Mouse (Mus musculus): Measurements from ENCODE around the gene Serhl. TPM values are rescaled to one million over a fixed set of nuclear protein-coding genes. Genes with fewer than 3 reads are reported as not detected.

Serhl gene
- polyA plus RNA-seq, 1 experiment from 2014 or later = 24.7 TPM

DNA sequence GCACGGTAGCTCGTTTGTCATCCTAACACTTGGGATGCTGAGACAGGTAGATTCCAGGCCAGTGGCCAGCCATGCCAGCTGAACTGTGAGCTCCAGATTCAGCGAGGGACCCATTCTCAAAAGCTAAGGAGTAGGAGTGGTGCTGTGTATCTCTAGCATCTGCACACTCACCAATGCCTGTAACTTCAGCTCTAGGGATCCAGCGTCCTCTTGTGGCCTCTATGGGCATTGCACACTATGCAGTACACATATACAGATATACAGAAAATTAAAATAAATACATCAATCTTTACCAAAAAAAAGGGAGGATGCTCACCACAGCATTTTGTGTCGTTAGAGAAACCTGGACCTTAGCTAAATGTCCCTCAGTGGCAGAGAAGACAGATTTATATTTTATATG lies 17.6 kb upstream of the Serhl start:
- no peak for ATAC-seq (ENCODE audit: low FRiP score, low TSS enrichment)
- H3K4me2 ChIP-seq (ENCODE audit: low read length) = no peak overlapping the region
- 89% methylated on average over 5 of the region's 5 CpGs for WGBS
- no peak for DNase-seq
- no peaks in the 10 kb centered on the region for H3K4me1 ChIP-seq (ENCODE audit: control insufficient read depth, insufficient read depth, low read length)
- no peaks in the 10 kb centered on the region for H3K27me3 ChIP-seq (ENCODE audit: control insufficient read depth, insufficient read depth, low read length)
- no peak overlapping the region for H3K4me3 ChIP-seq (replicated peaks; ENCODE audit: low read depth, low read length)
- H3K27ac ChIP-seq (replicated peaks; ENCODE audit: low read depth, low read length) = no peak overlapping the region
- H3K9ac ChIP-seq (replicated peaks; ENCODE audit: low read length) = no peak overlapping the region
- no peaks in the 10 kb centered on the region for H3K36me3 ChIP-seq (ENCODE audit: control insufficient read depth, insufficient read depth, low read length)
- no peaks in the 10 kb centered on the region for H3K9me3 ChIP-seq (ENCODE audit: control insufficient read depth, low read length)

GRCm38 (mm10) chr15:83074179-83074578 lies 15.1 kb upstream of the Serhl start:
- H3K36me3 ChIP-seq (ENCODE audit: control insufficient read depth, insufficient read depth, low read length) = no peaks in the 10 kb centered on the region
- ATAC-seq (ENCODE audit: low FRiP score, low TSS enrichment) (no peak), DNase-seq (no peak)
- H3K4me3 ChIP-seq (replicated peaks; ENCODE audit: low read depth, low read length) = no peak overlapping the region
- 83% methylated on average over 4 of the region's 4 CpGs for WGBS
- no peaks in the 10 kb centered on the region for H3K4me1 ChIP-seq (ENCODE audit: control insufficient read depth, insufficient read depth, low read length)
- H3K9me3 ChIP-seq (ENCODE audit: control insufficient read depth, low read length) = no peaks in the 10 kb centered on the region
- H3K27ac ChIP-seq (replicated peaks; ENCODE audit: low read depth, low read length) = no peak overlapping the region
- no peak overlapping the region for H3K9ac ChIP-seq (replicated peaks; ENCODE audit: low read length)
- H3K4me2 ChIP-seq (ENCODE audit: low read length) = no peak overlapping the region
- H3K27me3 ChIP-seq (ENCODE audit: control insufficient read depth, insufficient read depth, low read length) = no peaks in the 10 kb centered on the region

DNA sequence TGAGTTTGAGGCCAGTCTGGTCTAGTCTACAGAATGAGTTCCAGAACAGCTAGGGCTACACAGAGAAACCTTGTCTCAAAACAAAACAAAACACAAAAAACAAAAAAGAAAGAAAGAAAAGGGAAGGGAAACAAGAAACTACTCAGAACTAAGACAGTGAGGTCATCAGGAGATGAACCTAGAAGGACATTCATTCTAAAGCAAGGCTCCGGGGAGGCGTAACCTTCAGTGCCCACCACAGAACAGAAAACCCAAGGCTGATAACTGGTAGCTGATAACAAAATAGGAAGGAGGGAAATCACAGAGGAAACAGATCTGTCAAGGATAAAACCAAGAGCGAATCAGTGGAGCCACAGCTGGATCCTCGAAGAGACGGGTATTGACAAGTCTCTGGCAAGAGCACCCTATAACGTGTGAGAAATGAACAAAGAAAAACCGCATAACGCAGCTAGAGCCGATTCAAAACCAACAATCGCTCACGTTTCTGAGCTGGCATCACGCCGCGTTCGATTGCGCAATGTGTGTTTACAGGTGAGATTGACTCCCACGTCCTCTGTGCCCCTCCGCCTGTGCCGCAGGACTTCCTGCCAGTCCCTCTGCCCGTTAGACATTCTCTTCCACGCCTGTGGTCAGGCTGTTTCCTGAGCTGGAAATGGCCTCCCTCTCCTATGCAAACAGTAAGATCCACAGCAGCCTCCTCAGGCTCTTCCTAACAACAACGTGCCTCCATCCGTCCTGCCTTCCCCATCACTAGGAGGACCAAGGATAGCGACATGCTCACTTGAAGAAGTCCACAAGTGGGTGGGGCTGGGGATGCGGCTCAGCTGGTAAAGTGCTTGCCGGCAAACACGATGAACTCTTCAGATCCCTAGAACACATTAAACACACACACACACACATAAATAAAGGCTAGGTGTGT lies 13.4 kb upstream of the Serhl start:
- Histone ChIP-seq H3K36me3 (ENCODE audit: control insufficient read depth, insufficient read depth, low read length) (no peaks in the 10 kb centered on the region), H3K27ac (replicated peaks; ENCODE audit: low read depth, low read length) (no peak overlapping the region), H3K4me3 (replicated peaks; ENCODE audit: low read depth, low read length) (no peak overlapping the region), H3K9ac (replicated peaks; ENCODE audit: low read length) (no peak overlapping the region), H3K4me1 (ENCODE audit: control insufficient read depth, insufficient read depth, low read length) (no peaks in the 10 kb centered on the region), H3K9me3 (ENCODE audit: control insufficient read depth, low read length) (no peaks in the 10 kb centered on the region), H3K27me3 (ENCODE audit: control insufficient read depth, insufficient read depth, low read length) (no peaks in the 10 kb centered on the region), H3K4me2 (ENCODE audit: low read length) (no peak overlapping the region)
- WGBS = 67% methylated on average over 27 of the region's 27 CpGs
- ATAC-seq (ENCODE audit: low FRiP score, low TSS enrichment) (no peak), DNase-seq (no peak)

- Histone ChIP-seq H3K9me3 (ENCODE audit: control insufficient read depth, low read length) (no peaks in the 10 kb centered on the region), H3K9ac (replicated peaks; ENCODE audit: low read length) (no peak overlapping the region; the same call in 1 of the 2 replicates), H3K27ac (replicated peaks; ENCODE audit: low read depth, low read length) (peak overlapping the region; percentile 78), H3K4me1 (ENCODE audit: control insufficient read depth, insufficient read depth, low read length) (peaks cover 14% of the 10 kb centered on the region), H3K36me3 (ENCODE audit: control insufficient read depth, insufficient read depth, low read length) (no peaks in the 10 kb centered on the region), H3K4me3 (replicated peaks; ENCODE audit: low read depth, low read length) (no peak overlapping the region; the same call in 1 of the 2 replicates), H3K27me3 (ENCODE audit: control insufficient read depth, insufficient read depth, low read length) (no peaks in the 10 kb centered on the region), H3K4me2 (ENCODE audit: low read length) (peak overlapping the region; percentile 38)
- ATAC-seq (ENCODE audit: low FRiP score, low TSS enrichment) = peak; percentile 34; the same call in 1 of the 2 replicates
- DNase-seq = peak; percentile 69
- WGBS = 25% methylated on average over 5 of the region's 5 CpGs
Measured at GRCm38 (mm10) chr15:83083530-83083929, 5.8 kb upstream of the Serhl start.

GRCm38 (mm10) chr15:83084022-83084640 lies 5.2 kb upstream of the Serhl start:
- Histone ChIP-seq H3K27ac (replicated peaks; ENCODE audit: low read depth, low read length) (peak overlapping the region; percentile 78), H3K9ac (replicated peaks; ENCODE audit: low read length) (no peak overlapping the region; the same call in 1 of the 2 replicates), H3K4me3 (replicated peaks; ENCODE audit: low read depth, low read length) (no peak overlapping the region; the same call in 1 of the 2 replicates), H3K9me3 (ENCODE audit: control insufficient read depth, low read length) (no peaks in the 10 kb centered on the region), H3K36me3 (ENCODE audit: control insufficient read depth, insufficient read depth, low read length) (no peaks in the 10 kb centered on the region), H3K27me3 (ENCODE audit: control insufficient read depth, insufficient read depth, low read length) (no peaks in the 10 kb centered on the region), H3K4me2 (ENCODE audit: low read length) (peak overlapping the region; percentile 38), H3K4me1 (ENCODE audit: control insufficient read depth, insufficient read depth, low read length) (peaks cover 20% of the 10 kb centered on the region)
- ATAC-seq (ENCODE audit: low FRiP score, low TSS enrichment) (peak; percentile 43; the same call in 1 of the 2 replicates), DNase-seq (peak; percentile 85)
- WGBS = 37% methylated on average over 13 of the region's 13 CpGs

GRCm38 (mm10) chr15:83085901-83086300 lies 3.4 kb upstream of the Serhl start:
- Histone ChIP-seq H3K9ac (replicated peaks; ENCODE audit: low read length) (no peak overlapping the region), H3K27me3 (ENCODE audit: control insufficient read depth, insufficient read depth, low read length) (peaks cover 4% of the 10 kb centered on the region; the same call in 1 of the 2 replicates), H3K36me3 (ENCODE audit: control insufficient read depth, insufficient read depth, low read length) (no peaks in the 10 kb centered on the region), H3K4me1 (ENCODE audit: control insufficient read depth, insufficient read depth, low read length) (peaks cover 23% of the 10 kb centered on the region), H3K27ac (replicated peaks; ENCODE audit: low read depth, low read length) (no peak overlapping the region), H3K9me3 (ENCODE audit: control insufficient read depth, low read length) (no peaks in the 10 kb centered on the region), H3K4me3 (replicated peaks; ENCODE audit: low read depth, low read length) (no peak overlapping the region), H3K4me2 (ENCODE audit: low read length) (no peak overlapping the region)
- ATAC-seq (ENCODE audit: low FRiP score, low TSS enrichment) (no peak), DNase-seq (no peak)
- 34% methylated on average over 7 of the region's 7 CpGs for WGBS

GRCm38 (mm10) chr15:83086636-83087328 lies 2.5 kb upstream of the Serhl start:
- H3K4me3 ChIP-seq (replicated peaks; ENCODE audit: low read depth, low read length) = no peak overlapping the region
- H3K4me2 ChIP-seq (ENCODE audit: low read length) = no peak overlapping the region
- ATAC-seq (ENCODE audit: low FRiP score, low TSS enrichment) (no peak), DNase-seq (no peak)
- 87% methylated on average over 13 of the region's 13 CpGs for WGBS
- peaks cover 4% of the 10 kb centered on the region; the same call in 1 of the 2 replicates for H3K27me3 ChIP-seq (ENCODE audit: control insufficient read depth, insufficient read depth, low read length)
- no peaks in the 10 kb centered on the region for H3K36me3 ChIP-seq (ENCODE audit: control insufficient read depth, insufficient read depth, low read length)
- H3K9me3 ChIP-seq (ENCODE audit: control insufficient read depth, low read length) = no peaks in the 10 kb centered on the region
- peaks cover 23% of the 10 kb centered on the region for H3K4me1 ChIP-seq (ENCODE audit: control insufficient read depth, insufficient read depth, low read length)
- no peak overlapping the region for H3K27ac ChIP-seq (replicated peaks; ENCODE audit: low read depth, low read length)
- no peak overlapping the region for H3K9ac ChIP-seq (replicated peaks; ENCODE audit: low read length)

- WGBS = 5% methylated on average over 27 of the region's 27 CpGs
- no peak overlapping the region for H3K27ac ChIP-seq (replicated peaks; ENCODE audit: low read depth, low read length)
- no peak overlapping the region for H3K4me3 ChIP-seq (replicated peaks; ENCODE audit: low read depth, low read length)
- H3K4me2 ChIP-seq (ENCODE audit: low read length) = peak overlapping the region; percentile 38
- ATAC-seq (ENCODE audit: low FRiP score, low TSS enrichment) (no peak), DNase-seq (no peak)
- H3K9me3 ChIP-seq (ENCODE audit: control insufficient read depth, low read length) = no peaks in the 10 kb centered on the region
- peaks cover 4% of the 10 kb centered on the region; the same call in 1 of the 2 replicates for H3K27me3 ChIP-seq (ENCODE audit: control insufficient read depth, insufficient read depth, low read length)
- peak overlapping the region; percentile 26; the same call in 1 of the 2 replicates for H3K9ac ChIP-seq (replicated peaks; ENCODE audit: low read length)
- H3K36me3 ChIP-seq (ENCODE audit: control insufficient read depth, insufficient read depth, low read length) = no peaks in the 10 kb centered on the region
- H3K4me1 ChIP-seq (ENCODE audit: control insufficient read depth, insufficient read depth, low read length) = peaks cover 20% of the 10 kb centered on the region
Measured at GRCm38 (mm10) chr15:83088495-83089428, 544 bp upstream of the Serhl start.

Measured in midbrain, embryonic 14.5 days (tissue).